Mouse (Mus musculus): ENCODE measurements around the gene Cntnap2. TPM values are rescaled to one million over a fixed set of nuclear protein-coding genes. Genes with fewer than 3 reads are reported as not detected.

Cntnap2 gene
- polyA plus RNA-seq, 1 experiment from 2014 or later = 99.3 TPM

- Histone ChIP-seq H3K4me3 (ENCODE audit: low read depth, low read length) (no peak overlapping the region), H3K27ac (ENCODE audit: low read depth, low read length) (no peak overlapping the region), H3K36me3 (ENCODE audit: control insufficient read depth, insufficient read depth, low read length) (no peaks in the 10 kb centered on the region), H3K9me3 (ENCODE audit: control insufficient read depth, low read length) (no peaks in the 10 kb centered on the region), H3K9ac (replicated peaks; ENCODE audit: low read depth, low read length) (no peak overlapping the region), H3K4me2 (ENCODE audit: low read depth, low read length) (no peak overlapping the region), H3K27me3 (ENCODE audit: control insufficient read depth, insufficient read depth, low read length) (no peaks in the 10 kb centered on the region), H3K4me1 (ENCODE audit: control insufficient read depth, insufficient read depth, low read length) (no peaks in the 10 kb centered on the region)
- ATAC-seq (ENCODE audit: low read depth) = no peak
- WGBS = 33% methylated on average over 1 of the region's 1 CpGs
Measured at GRCm38 (mm10) chr6:45389034-45389433, 329.9 kb downstream of the Cntnap2 start.

GRCm38 (mm10) chr6:45413629-45414028, 354.5 kb downstream of the Cntnap2 start:
- H3K4me2 ChIP-seq (ENCODE audit: low read depth, low read length) = no peak overlapping the region
- no peaks in the 10 kb centered on the region for H3K27me3 ChIP-seq (ENCODE audit: control insufficient read depth, insufficient read depth, low read length)
- H3K9me3 ChIP-seq (ENCODE audit: control insufficient read depth, low read length) = no peaks in the 10 kb centered on the region
- 83% methylated on average over 2 of the region's 2 CpGs for WGBS
- H3K4me1 ChIP-seq (ENCODE audit: control insufficient read depth, insufficient read depth, low read length) = no peaks in the 10 kb centered on the region
- H3K9ac ChIP-seq (replicated peaks; ENCODE audit: low read depth, low read length) = no peak overlapping the region
- no peak overlapping the region for H3K4me3 ChIP-seq (ENCODE audit: low read depth, low read length)
- no peak overlapping the region for H3K27ac ChIP-seq (ENCODE audit: low read depth, low read length)
- ATAC-seq (ENCODE audit: low read depth) = no peak
- no peaks in the 10 kb centered on the region for H3K36me3 ChIP-seq (ENCODE audit: control insufficient read depth, insufficient read depth, low read length)

GRCm38 (mm10) chr6:45455424-45455823, 396.3 kb downstream of the Cntnap2 start:
- no peak overlapping the region for H3K27ac ChIP-seq (ENCODE audit: low read depth, low read length)
- no peak overlapping the region for H3K4me2 ChIP-seq (ENCODE audit: low read depth, low read length)
- no peaks in the 10 kb centered on the region for H3K9me3 ChIP-seq (ENCODE audit: control insufficient read depth, low read length)
- WGBS = 96% methylated on average over 1 of the region's 1 CpGs
- no peaks in the 10 kb centered on the region for H3K27me3 ChIP-seq (ENCODE audit: control insufficient read depth, insufficient read depth, low read length)
- H3K4me1 ChIP-seq (ENCODE audit: control insufficient read depth, insufficient read depth, low read length) = no peaks in the 10 kb centered on the region
- no peak overlapping the region for H3K9ac ChIP-seq (replicated peaks; ENCODE audit: low read depth, low read length)
- H3K36me3 ChIP-seq (ENCODE audit: control insufficient read depth, insufficient read depth, low read length) = no peaks in the 10 kb centered on the region
- no peak for ATAC-seq (ENCODE audit: low read depth)
- H3K4me3 ChIP-seq (ENCODE audit: low read depth, low read length) = no peak overlapping the region

GRCm38 (mm10) chr6:45518221-45518620, 459.1 kb downstream of the Cntnap2 start:
- H3K4me3 ChIP-seq (ENCODE audit: low read depth, low read length) = no peak overlapping the region
- H3K4me2 ChIP-seq (ENCODE audit: low read depth, low read length) = no peak overlapping the region
- ATAC-seq (ENCODE audit: low read depth) = no peak
- H3K36me3 ChIP-seq (ENCODE audit: control insufficient read depth, insufficient read depth, low read length) = no peaks in the 10 kb centered on the region
- H3K9me3 ChIP-seq (ENCODE audit: control insufficient read depth, low read length) = no peaks in the 10 kb centered on the region
- no peak overlapping the region for H3K27ac ChIP-seq (ENCODE audit: low read depth, low read length)
- no peak overlapping the region for H3K9ac ChIP-seq (replicated peaks; ENCODE audit: low read depth, low read length)
- no peaks in the 10 kb centered on the region for H3K27me3 ChIP-seq (ENCODE audit: control insufficient read depth, insufficient read depth, low read length)
- 77% methylated on average over 3 of the region's 3 CpGs for WGBS
- no peaks in the 10 kb centered on the region for H3K4me1 ChIP-seq (ENCODE audit: control insufficient read depth, insufficient read depth, low read length)

- Histone ChIP-seq H3K27ac (ENCODE audit: low read depth, low read length) (no peak overlapping the region), H3K36me3 (ENCODE audit: control insufficient read depth, insufficient read depth, low read length) (no peaks in the 10 kb centered on the region), H3K9me3 (ENCODE audit: control insufficient read depth, low read length) (no peaks in the 10 kb centered on the region), H3K9ac (replicated peaks; ENCODE audit: low read depth, low read length) (no peak overlapping the region), H3K4me3 (ENCODE audit: low read depth, low read length) (no peak overlapping the region), H3K4me1 (ENCODE audit: control insufficient read depth, insufficient read depth, low read length) (no peaks in the 10 kb centered on the region), H3K4me2 (ENCODE audit: low read depth, low read length) (no peak overlapping the region), H3K27me3 (ENCODE audit: control insufficient read depth, insufficient read depth, low read length) (no peaks in the 10 kb centered on the region)
- WGBS = 55% methylated on average over 2 of the region's 2 CpGs
- no peak for ATAC-seq (ENCODE audit: low read depth)
Measured at GRCm38 (mm10) chr6:45536999-45537398, 477.8 kb downstream of the Cntnap2 start.

- 8% methylated on average over 7 of the region's 7 CpGs for WGBS
- Histone ChIP-seq H3K4me1 (ENCODE audit: control insufficient read depth, insufficient read depth, low read length) (peaks cover 7% of the 10 kb centered on the region; the same call in 1 of the 2 replicates), H3K27ac (ENCODE audit: low read depth, low read length) (no peak overlapping the region), H3K4me3 (ENCODE audit: low read depth, low read length) (no peak overlapping the region), H3K4me2 (ENCODE audit: low read depth, low read length) (no peak overlapping the region), H3K27me3 (ENCODE audit: control insufficient read depth, insufficient read depth, low read length) (no peaks in the 10 kb centered on the region), H3K9ac (replicated peaks; ENCODE audit: low read depth, low read length) (no peak overlapping the region), H3K9me3 (ENCODE audit: control insufficient read depth, low read length) (no peaks in the 10 kb centered on the region), H3K36me3 (ENCODE audit: control insufficient read depth, insufficient read depth, low read length) (no peaks in the 10 kb centered on the region)
- peak; percentile 88 for ATAC-seq (ENCODE audit: low read depth)
Measured at GRCm38 (mm10) chr6:45544319-45544875, 485.2 kb downstream of the Cntnap2 start.

GRCm38 (mm10) chr6:45559724-45560123, 500.6 kb downstream of the Cntnap2 start:
- Histone ChIP-seq H3K4me1 (ENCODE audit: control insufficient read depth, insufficient read depth, low read length) (no peaks in the 10 kb centered on the region), H3K9me3 (ENCODE audit: control insufficient read depth, low read length) (no peaks in the 10 kb centered on the region), H3K4me3 (ENCODE audit: low read depth, low read length) (no peak overlapping the region), H3K9ac (replicated peaks; ENCODE audit: low read depth, low read length) (no peak overlapping the region), H3K36me3 (ENCODE audit: control insufficient read depth, insufficient read depth, low read length) (no peaks in the 10 kb centered on the region), H3K27ac (ENCODE audit: low read depth, low read length) (no peak overlapping the region), H3K4me2 (ENCODE audit: low read depth, low read length) (no peak overlapping the region), H3K27me3 (ENCODE audit: control insufficient read depth, insufficient read depth, low read length) (no peaks in the 10 kb centered on the region)
- WGBS = 88% methylated on average over 1 of the region's 1 CpGs
- no peak for ATAC-seq (ENCODE audit: low read depth)

- 83% methylated on average over 6 of the region's 6 CpGs for WGBS
- no peak for ATAC-seq (ENCODE audit: low read depth)
- H3K4me1 ChIP-seq (ENCODE audit: control insufficient read depth, insufficient read depth, low read length) = no peaks in the 10 kb centered on the region
Measured at GRCm38 (mm10) chr6:45584467-45585094, 525.4 kb downstream of the Cntnap2 start.

GRCm38 (mm10) chr6:45589084-45589483, 529.9 kb downstream of the Cntnap2 start:
- no peak overlapping the region for H3K4me2 ChIP-seq (ENCODE audit: low read depth, low read length)
- ATAC-seq (ENCODE audit: low read depth) = no peak
- no peaks in the 10 kb centered on the region for H3K9me3 ChIP-seq (ENCODE audit: control insufficient read depth, low read length)
- H3K9ac ChIP-seq (replicated peaks; ENCODE audit: low read depth, low read length) = no peak overlapping the region
- no peak overlapping the region for H3K4me3 ChIP-seq (ENCODE audit: low read depth, low read length)
- no peak overlapping the region for H3K27ac ChIP-seq (ENCODE audit: low read depth, low read length)
- no peaks in the 10 kb centered on the region for H3K4me1 ChIP-seq (ENCODE audit: control insufficient read depth, insufficient read depth, low read length)
- no peaks in the 10 kb centered on the region for H3K36me3 ChIP-seq (ENCODE audit: control insufficient read depth, insufficient read depth, low read length)
- H3K27me3 ChIP-seq (ENCODE audit: control insufficient read depth, insufficient read depth, low read length) = no peaks in the 10 kb centered on the region

More at GRCm38 (mm10) chr6:45584467-45585094, 525.4 kb downstream of the Cntnap2 start:
- Histone ChIP-seq H3K9me3 (ENCODE audit: control insufficient read depth, low read length) (no peaks in the 10 kb centered on the region), H3K4me2 (ENCODE audit: low read depth, low read length) (no peak overlapping the region), H3K9ac (replicated peaks; ENCODE audit: low read depth, low read length) (no peak overlapping the region), H3K4me3 (ENCODE audit: low read depth, low read length) (no peak overlapping the region), H3K27me3 (ENCODE audit: control insufficient read depth, insufficient read depth, low read length) (no peaks in the 10 kb centered on the region), H3K27ac (ENCODE audit: low read depth, low read length) (no peak overlapping the region), H3K36me3 (ENCODE audit: control insufficient read depth, insufficient read depth, low read length) (no peaks in the 10 kb centered on the region)

Measured in neural tube, embryonic 14.5 days (tissue).